Mouse (Mus musculus): Measurements from ENCODE around the gene Entpd7. TPM values are rescaled to one million over a fixed set of nuclear protein-coding genes. Genes with fewer than 3 reads are reported as not detected.

Entpd7 gene
- polyA plus RNA-seq, 1 experiment from 2014 or later: 9.7 TPM

DNA sequence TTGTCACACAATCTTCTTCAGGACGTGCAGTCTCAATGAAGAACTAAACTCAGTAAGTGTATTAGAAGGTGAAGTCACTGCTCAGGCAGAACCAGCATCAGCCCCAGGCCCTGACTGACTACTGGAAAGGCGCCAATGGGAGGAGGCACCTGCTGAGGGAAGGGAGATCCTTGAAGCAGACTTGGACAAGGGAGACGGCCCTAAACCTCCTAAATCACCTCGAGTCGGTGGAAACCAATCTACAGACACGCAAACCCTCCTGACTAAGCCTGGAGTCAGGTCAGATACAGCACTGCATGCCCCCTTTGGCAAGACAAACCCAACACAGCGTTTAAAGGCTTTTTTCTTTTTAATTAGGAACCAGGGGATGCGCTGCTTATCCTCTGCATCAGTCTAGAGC lies 26.0 kb upstream of the Entpd7 start:
- H3K4me1 ChIP-seq: peaks cover 8% of the 10 kb centered on the region
- H3K27ac ChIP-seq (replicated peaks): no peak overlapping the region
- no peak overlapping the region for H3K4me3 ChIP-seq
- 93% methylated on average over 8 of the region's 8 CpGs for WGBS
- H3K9me3 ChIP-seq (replicated peaks): no peaks in the 10 kb centered on the region
- DNase-seq (ENCODE audit: low spot score): no peak
- no peaks in the 10 kb centered on the region for H3K27me3 ChIP-seq (ENCODE audit: low read depth, poor library complexity, severe bottlenecking)
- peaks cover 23% of the 10 kb centered on the region for H3K36me3 ChIP-seq

DNA sequence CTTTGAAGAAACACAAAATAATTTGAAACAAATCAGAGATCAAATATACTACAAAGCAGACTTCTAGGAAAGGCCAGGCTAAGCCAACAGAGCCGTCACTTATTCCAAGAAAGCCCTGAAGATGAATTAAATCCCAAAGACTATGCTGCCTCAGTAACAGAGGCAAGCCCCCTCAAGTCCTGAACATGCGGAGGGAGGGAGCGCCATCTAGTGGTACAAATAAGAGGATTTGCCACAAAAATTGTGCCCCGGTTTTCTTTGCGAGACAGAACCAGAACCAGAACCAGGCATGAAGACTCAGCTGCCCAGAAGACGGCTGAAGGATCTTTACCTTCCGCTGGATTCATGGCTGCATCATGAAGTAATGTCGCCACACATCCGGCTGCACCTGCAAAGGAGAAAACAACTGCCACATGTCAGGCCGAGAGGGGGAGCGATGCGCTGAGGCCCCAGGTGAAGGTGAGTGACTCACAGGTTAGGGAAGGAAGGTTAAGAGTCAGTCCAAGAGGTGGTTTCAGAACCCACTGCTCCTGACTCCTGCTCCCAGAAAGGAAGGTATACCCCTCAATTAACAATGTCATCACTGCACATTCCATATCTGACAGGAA lies 23.9 kb upstream of the Entpd7 start:
- peak; percentile 47 for DNase-seq (ENCODE audit: low spot score)
- Histone ChIP-seq H3K4me1 (peaks cover 8% of the 10 kb centered on the region), H3K4me3 (no peak overlapping the region), H3K9me3 (replicated peaks) (no peaks in the 10 kb centered on the region), H3K27ac (replicated peaks) (no peak overlapping the region), H3K36me3 (peaks cover 25% of the 10 kb centered on the region), H3K27me3 (ENCODE audit: low read depth, poor library complexity, severe bottlenecking) (no peaks in the 10 kb centered on the region)
- WGBS: 49% methylated on average over 12 of the region's 12 CpGs

DNA sequence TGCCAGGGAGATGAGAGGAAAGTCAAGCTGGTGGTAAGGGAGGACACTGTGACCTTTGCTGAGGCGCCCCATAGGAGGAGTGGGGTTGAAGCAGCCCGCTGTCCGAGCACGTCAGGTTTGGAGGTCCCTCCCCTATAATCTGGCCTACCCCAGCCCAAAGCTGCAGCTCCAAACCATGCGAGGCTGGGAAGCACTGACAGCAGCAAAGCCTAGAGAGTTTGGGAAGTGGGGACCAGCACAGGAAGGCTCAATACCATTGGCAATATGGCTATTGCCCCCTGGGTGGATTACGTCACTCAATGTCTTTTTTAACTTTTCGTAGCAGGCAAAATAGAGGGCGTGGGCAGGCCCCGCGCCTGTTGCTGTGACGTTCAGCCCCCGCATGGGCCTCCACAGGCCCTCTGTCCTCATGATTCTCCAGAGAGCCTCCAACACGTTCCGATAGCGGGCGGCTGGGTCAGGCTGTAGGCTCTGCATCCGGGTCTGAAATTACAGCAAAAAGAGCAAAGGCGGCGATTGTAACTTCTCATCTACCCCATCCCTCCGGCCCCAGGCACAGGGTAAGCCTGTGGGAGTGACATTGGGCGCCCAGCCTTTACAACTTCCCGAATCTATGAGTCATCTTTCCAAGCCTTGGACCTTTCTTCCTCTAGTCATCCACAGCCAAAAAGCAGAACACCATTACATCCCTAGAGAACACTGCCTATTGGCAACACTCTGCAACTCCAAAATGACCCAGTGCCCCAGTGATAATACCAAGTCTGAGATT lies 22.6 kb upstream of the Entpd7 start:
- H3K27ac ChIP-seq (replicated peaks): no peak overlapping the region
- no peak for DNase-seq (ENCODE audit: low spot score)
- 93% methylated on average over 22 of the region's 22 CpGs for WGBS

DNA sequence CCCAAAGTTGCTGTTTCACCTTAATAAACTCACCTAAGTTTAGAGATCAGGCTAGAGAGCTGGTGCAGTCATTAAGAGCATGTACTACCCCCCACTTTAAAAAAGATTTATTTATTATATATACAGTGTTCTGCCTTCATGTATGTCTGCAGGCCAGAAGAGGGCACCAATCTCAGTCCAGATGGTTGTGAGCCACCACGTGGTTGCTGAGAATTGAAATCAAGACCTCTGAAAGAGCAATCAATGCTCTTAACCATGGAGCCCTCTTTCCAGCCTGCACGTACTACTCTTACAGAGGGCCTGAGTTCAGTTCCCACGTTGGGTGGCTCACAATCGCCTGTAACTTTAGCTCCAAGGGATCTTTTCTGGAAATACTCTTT lies 22.1 kb upstream of the Entpd7 start:
- 71% methylated on average over 4 of the region's 4 CpGs for WGBS
- no peaks in the 10 kb centered on the region for H3K27me3 ChIP-seq (ENCODE audit: low read depth, poor library complexity, severe bottlenecking)
- H3K4me1 ChIP-seq: peaks cover 3% of the 10 kb centered on the region

More for the DNA sequence above, 22.6 kb upstream of the Entpd7 start:
- H3K27me3 ChIP-seq (ENCODE audit: low read depth, poor library complexity, severe bottlenecking): no peaks in the 10 kb centered on the region
- H3K4me3 ChIP-seq: no peak overlapping the region
- no peaks in the 10 kb centered on the region for H3K9me3 ChIP-seq (replicated peaks)
- peaks cover 25% of the 10 kb centered on the region for H3K36me3 ChIP-seq
- peaks cover 8% of the 10 kb centered on the region for H3K4me1 ChIP-seq

DNA sequence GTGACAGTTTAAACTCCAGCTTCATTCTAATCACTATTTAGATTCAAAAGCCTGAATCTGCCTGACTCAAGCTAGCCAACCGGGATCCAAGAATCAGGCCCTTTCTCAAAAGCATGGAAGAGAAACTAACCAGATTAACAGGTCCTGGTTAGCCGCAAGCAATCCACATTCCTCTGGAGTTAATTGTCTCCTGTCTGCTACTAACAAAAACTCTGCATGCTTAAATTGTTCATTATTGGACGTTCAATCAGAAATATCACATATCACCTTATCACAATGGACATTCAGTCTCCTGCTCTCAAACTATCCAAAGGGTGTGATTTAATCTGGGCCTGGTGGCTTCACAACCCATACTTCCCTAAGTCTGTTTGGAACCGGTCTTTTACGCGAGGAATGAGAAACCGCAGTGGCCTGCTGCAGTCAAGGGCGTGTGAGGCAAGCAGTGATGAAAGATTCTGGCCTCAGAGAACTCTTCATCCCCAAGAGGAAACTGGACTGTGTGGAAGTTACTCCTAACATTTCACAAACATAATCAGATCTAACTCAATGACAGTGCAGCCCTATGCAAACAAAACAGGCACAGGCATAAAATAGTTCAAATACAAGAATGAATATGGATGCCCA lies 20.2 kb upstream of the Entpd7 start:
- no peak overlapping the region for H3K27ac ChIP-seq (replicated peaks)
- H3K4me3 ChIP-seq: no peak overlapping the region
- no peak for DNase-seq (ENCODE audit: low spot score)
- no peaks in the 10 kb centered on the region for H3K9me3 ChIP-seq (replicated peaks)
- peaks cover 12% of the 10 kb centered on the region for H3K36me3 ChIP-seq
- no peaks in the 10 kb centered on the region for H3K27me3 ChIP-seq (ENCODE audit: low read depth, poor library complexity, severe bottlenecking)
- H3K4me1 ChIP-seq: peaks cover 17% of the 10 kb centered on the region
- WGBS: 83% methylated on average over 8 of the region's 8 CpGs

More for the DNA sequence above, 22.1 kb upstream of the Entpd7 start:
- Histone ChIP-seq H3K9me3 (replicated peaks) (no peaks in the 10 kb centered on the region), H3K4me3 (no peak overlapping the region), H3K27ac (replicated peaks) (no peak overlapping the region), H3K36me3 (peaks cover 25% of the 10 kb centered on the region)
- DNase-seq (ENCODE audit: low spot score): no peak

DNA sequence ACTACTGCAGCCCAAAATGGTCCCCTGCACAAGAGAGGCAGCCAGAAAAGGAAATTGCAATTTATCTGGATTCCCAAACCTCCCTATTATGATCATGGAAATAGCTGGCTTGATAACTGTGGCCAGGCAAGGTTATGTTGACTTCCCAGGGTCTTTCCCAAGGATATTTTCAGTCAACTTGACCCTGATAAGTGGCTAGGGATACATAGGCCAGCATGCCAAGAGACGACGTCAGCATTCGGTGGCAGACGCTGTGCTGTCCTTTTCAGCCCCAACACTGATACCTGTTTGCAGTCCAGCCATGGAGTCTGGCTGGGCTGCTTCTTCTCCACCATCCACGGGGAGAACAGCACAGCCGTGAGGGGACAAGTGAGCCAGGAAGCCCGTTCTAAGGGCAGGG lies 18.4 kb upstream of the Entpd7 start:
- peaks cover 22% of the 10 kb centered on the region for H3K4me1 ChIP-seq
- no peaks in the 10 kb centered on the region for H3K9me3 ChIP-seq (replicated peaks)
- no peaks in the 10 kb centered on the region for H3K27me3 ChIP-seq (ENCODE audit: low read depth, poor library complexity, severe bottlenecking)
- no peak for DNase-seq (ENCODE audit: low spot score)
- H3K4me3 ChIP-seq: no peak overlapping the region
- no peak overlapping the region for H3K27ac ChIP-seq (replicated peaks)
- 84% methylated on average over 7 of the region's 7 CpGs for WGBS
- peaks cover 7% of the 10 kb centered on the region; the same call in 1 of the 2 replicates for H3K36me3 ChIP-seq

DNA sequence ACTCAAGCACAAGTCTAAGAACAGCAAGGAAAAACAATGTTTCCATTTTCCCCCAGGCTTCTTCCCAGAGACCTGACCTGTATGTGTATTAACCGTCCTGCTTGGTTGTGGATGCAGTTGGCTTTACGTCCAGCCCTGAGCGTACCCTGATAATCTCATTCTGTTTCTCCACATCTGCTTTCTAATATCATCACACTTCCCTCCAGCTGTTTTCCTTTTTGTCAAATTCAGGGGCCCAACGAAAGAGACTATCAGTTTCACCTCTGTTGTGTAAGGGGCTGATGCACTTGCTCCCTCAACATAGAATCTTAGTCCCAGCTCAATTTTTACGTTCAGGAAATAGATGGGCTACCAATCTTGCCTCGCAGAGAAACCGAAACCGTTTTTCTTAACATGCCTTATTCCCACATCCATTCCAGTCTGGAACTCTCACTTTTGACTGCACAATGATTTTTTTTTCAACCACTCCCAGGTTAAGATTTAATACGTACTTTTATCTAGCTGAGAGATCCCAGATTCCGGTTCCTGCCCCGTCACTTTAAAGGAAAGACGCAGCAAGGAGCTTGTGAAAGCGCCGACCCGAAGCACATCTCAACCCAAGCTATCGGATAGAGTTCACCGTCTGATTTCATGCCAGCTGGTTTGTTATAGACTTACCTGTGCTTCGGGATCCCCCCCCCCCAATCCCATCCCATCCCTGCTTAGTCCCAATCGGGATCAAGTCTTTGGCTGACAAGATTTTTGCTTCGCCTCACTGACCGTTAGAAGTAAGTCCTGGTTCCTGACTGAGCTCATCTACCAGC lies 15.8 kb upstream of the Entpd7 start:
- H3K9me3 ChIP-seq (replicated peaks): no peaks in the 10 kb centered on the region
- peak overlapping the region; percentile 93 for H3K27ac ChIP-seq (replicated peaks)
- 0 out of 2 replicates have a peak, but pooled peaks cover 3% of the 10 kb centered on the region for H3K36me3 ChIP-seq
- DNase-seq (ENCODE audit: low spot score): no peak
- H3K4me1 ChIP-seq: peaks cover 30% of the 10 kb centered on the region
- H3K27me3 ChIP-seq (ENCODE audit: low read depth, poor library complexity, severe bottlenecking): peaks cover 14% of the 10 kb centered on the region
- 19% methylated on average over 21 of the region's 21 CpGs for WGBS
- H3K4me3 ChIP-seq: peak overlapping the region; percentile 97

DNA sequence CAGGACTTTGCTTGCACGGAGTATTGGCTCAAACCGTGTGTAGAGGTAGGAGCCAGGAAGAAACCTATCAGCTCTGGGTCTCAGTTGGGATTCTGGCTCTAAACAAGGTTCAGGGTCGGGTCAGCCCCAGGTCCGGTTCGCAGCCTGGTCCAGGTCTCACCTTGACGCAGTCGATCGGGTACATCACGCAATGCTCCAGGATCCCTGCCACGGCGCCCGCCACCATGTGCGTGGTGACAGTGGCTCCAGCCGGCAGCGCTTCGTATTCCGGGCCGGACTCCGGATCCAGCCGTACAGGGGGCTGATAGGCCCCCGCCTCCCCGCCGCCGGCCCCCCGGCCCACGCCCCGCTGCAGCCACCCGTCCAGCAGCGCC lies 15.2 kb upstream of the Entpd7 start:
- Histone ChIP-seq H3K4me3 (peak overlapping the region; percentile 97), H3K27ac (replicated peaks) (peak overlapping the region; percentile 93), H3K4me1 (peaks cover 30% of the 10 kb centered on the region), H3K27me3 (ENCODE audit: low read depth, poor library complexity, severe bottlenecking) (peaks cover 14% of the 10 kb centered on the region), H3K9me3 (replicated peaks) (no peaks in the 10 kb centered on the region), H3K36me3 (0 out of 2 replicates have a peak, but pooled peaks cover 3% of the 10 kb centered on the region)
- DNase-seq (ENCODE audit: low spot score): no peak
- WGBS: under 1% methylated on average over 29 of the region's 29 CpGs

DNA sequence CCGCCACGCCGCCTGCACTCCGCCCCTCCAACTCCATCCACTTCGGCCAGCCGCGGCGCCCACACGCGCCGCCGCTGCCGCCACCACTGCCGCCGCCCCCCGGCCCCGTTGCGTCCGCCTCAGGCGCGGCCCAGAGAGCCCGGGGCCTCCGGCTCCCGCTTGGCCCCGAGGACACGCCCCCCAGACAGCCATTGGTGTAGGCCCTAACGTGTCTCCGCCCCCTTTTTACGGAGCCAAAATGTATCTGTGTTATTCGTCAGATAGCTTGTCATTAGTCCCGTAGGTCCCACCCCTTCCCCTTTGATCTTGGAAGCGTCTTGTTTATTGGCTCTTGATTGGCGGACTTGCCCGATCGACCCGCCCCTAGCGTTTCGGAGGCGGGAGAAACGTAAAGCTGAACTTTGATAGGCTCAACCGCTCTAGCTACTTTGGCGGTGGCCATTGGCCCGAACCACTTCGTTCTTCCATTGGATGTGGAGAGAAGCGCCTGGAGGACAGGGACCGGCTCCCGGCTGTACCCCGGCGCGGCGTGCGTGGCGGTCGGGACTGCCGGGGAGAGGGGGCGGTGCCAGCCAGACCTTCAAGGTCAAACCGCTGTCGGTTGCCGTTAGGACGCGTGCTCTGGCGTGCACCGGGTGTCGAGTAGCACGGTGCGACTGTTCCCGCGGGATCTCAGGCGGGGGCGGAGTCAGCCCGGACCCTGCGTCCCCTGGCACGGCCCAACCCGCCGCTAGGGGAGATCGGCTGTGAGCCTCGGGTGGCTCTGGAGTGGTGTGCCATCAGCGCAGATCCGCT lies 14.5 kb upstream of the Entpd7 start, which contains the start of gene Slc25a28:
Gene Slc25a28 (minus strand): TSS at position 152 of the 795 bp plus-strand sequence.
- peak; percentile 98 for DNase-seq (ENCODE audit: low spot score)
- peak within 1 kb of the TSS; percentile 94 for H3K27ac ChIP-seq (replicated peaks)
- peaks cover 30% of the 10 kb centered on the region for H3K4me1 ChIP-seq
- peak within 1 kb of the TSS; percentile 97 for H3K4me3 ChIP-seq
- H3K27me3 ChIP-seq (ENCODE audit: low read depth, poor library complexity, severe bottlenecking): peaks cover 14% of the 10 kb centered on the region
- H3K9me3 ChIP-seq (replicated peaks): no peaks in the 10 kb centered on the region
- WGBS: under 1% methylated on average over 76 of the region's 79 CpGs
- H3K36me3 ChIP-seq: 0 out of 2 replicates have a peak, but pooled peaks cover 2% of the 10 kb centered on the region

DNA sequence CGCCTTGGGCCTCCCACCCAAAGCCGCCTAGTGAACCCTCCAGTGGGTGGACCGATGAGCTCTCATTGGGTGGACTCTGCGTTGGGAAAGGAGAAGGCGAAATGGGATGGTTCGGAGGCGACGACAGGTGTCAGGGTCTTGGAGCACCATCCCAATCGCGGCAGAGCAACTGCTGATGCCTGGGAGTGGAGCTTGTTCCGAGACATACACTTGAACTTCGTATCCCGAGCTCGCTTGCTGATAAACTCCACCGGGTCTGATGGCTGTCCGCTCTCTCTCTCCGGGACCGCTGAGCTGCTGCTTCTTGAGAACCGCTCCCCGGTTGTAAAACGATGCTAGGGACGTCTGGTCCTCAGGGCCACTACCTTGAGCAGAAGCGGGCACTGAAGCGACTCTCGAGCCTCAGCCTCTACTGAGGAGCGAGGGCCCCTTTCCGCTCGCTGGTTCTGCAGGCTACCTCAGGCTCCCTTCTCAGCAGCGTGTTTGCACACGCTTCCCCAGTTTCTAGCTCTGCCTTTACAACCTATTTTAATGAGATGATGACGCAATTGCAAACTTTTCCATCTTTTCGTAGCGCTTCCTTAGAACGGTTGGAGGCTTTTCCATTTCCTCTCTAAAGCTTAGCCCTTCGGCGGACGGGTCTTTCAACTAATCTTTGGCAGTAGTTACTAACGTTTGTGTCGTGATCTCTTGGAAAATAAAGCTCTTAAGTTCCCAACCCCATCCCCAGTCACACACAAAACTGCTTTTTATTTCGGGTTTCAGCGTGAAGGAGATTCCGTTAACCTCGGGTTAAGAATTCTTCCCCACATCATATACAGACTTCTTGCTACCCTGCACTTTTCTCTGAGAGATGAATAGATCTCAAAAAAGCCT lies 13.7 kb upstream of the Entpd7 start:
- Histone ChIP-seq H3K27me3 (ENCODE audit: low read depth, poor library complexity, severe bottlenecking) (peaks cover 14% of the 10 kb centered on the region), H3K27ac (replicated peaks) (peak overlapping the region; percentile 94), H3K4me1 (peaks cover 30% of the 10 kb centered on the region), H3K36me3 (no peaks in the 10 kb centered on the region), H3K4me3 (peak overlapping the region; percentile 97), H3K9me3 (replicated peaks) (no peaks in the 10 kb centered on the region)
- WGBS: 2% methylated on average over 43 of the region's 43 CpGs
- DNase-seq (ENCODE audit: low spot score): no peak

DNA sequence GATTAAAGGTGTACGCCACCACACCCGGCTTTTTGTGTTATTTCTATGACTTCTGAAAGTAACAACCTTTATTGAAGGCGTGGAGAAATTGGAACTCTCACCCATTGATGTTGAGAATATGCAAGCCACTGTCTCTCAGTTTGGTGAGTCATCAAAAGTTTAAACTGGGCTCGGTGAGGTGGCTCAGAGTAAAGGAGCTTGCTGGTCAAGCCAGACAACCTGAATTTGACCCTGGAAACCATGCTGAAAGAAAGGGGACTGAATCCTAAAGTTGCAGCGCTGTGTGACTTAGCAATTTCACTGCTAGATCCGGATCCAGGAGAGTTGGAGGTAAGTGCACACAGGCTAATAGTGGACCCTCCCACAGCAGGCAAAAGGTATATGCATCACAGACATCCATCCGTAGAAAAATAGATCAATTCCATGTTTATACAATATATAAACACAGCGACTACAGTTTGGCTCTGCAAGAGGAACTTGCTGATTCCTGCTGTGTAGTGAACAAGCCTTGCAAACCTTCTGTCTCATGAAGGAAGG lies 10.9 kb upstream of the Entpd7 start:
- no peak for DNase-seq (ENCODE audit: low spot score)
- Histone ChIP-seq H3K4me3 (no peak overlapping the region), H3K27me3 (ENCODE audit: low read depth, poor library complexity, severe bottlenecking) (peaks cover 14% of the 10 kb centered on the region), H3K4me1 (peaks cover 19% of the 10 kb centered on the region), H3K36me3 (no peaks in the 10 kb centered on the region), H3K27ac (replicated peaks) (no peak overlapping the region), H3K9me3 (replicated peaks) (no peaks in the 10 kb centered on the region)
- 86% methylated on average over 8 of the region's 8 CpGs for WGBS

Data from midbrain, embryonic 10.5 days (tissue).